ENCODE assay signal across 8 mouse cellular contexts in genomic region chr13:13529115-13529542, GRCm38 (mm10).
DNase-seq lines count a peak whose midpoint lies in the region; ATAC-seq and TF ChIP-seq lines count a peak whose summit lies in the region.
"Had no signal": no experiment of that assay in that cellular context is flagged by ENCODE, and none has a peak within 500 bp of the region (broad histone marks: within the 10 kb centered on the region; RNA-seq: fewer than 3 reads in every experiment).

No protein-coding gene starts in this region.

- no peaks in the 10 kb centered on the region for H3K27me3 ChIP-seq in E14TG2a.4 (ENCODE audit: insufficient read depth, low read length)
- H3K27me3 ChIP-seq in liver, embryonic 13.5 days: no peaks in the 10 kb centered on the region

- H3K27ac ChIP-seq in bone marrow, adult 2 months (ENCODE audit: control insufficient read depth, insufficient read depth, low read depth, low read length, poor library complexity): peak overlapping the region; percentile 92
- no peak overlapping the region for H3K27ac ChIP-seq in liver, embryonic 13.5 days
- H3K27ac ChIP-seq: kidney, postnatal 0 days had no signal

- no peak overlapping the region for H3K9ac ChIP-seq in liver, embryonic 13.5 days

- H3K36me3 ChIP-seq in E14TG2a.4 (ENCODE audit: insufficient read depth, low read length): no peaks in the 10 kb centered on the region
- no peaks in the 10 kb centered on the region for H3K36me3 ChIP-seq in liver, embryonic 13.5 days

- no peak for DNase-seq in liver, embryonic 13.5 days
- DNase-seq in spleen, adult 18-20 months: peak; percentile 32 to 41
- no peak for DNase-seq in gastrocnemius, postnatal 4 days (ENCODE audit: low spot score in 2 of 2)
- DNase-seq in left cerebral cortex, adult 18-20 months (ENCODE audit: low spot score in 2 of 2): no peak
- no peak for DNase-seq in embryo, embryonic 10.5 days (ENCODE audit: low spot score)

- H3K4me1 ChIP-seq in E14TG2a.4 (replicated peaks; ENCODE audit: low read depth, low read length): peaks cover 11% of the 10 kb centered on the region
- H3K4me1 ChIP-seq in bone marrow, adult 2 months (ENCODE audit: control insufficient read depth, insufficient read depth, low read length): peaks cover 17% of the 10 kb centered on the region
- H3K4me1 ChIP-seq in liver, embryonic 13.5 days (replicated peaks): 0 out of 2 replicates have a peak, but pooled peaks cover 2% of the 10 kb centered on the region

- H3K4me3 ChIP-seq in E14TG2a.4 (replicated peaks; ENCODE audit: low read length): peak overlapping the region; percentile 57
- peak overlapping the region; percentile 29 for H3K4me3 ChIP-seq in bone marrow, adult 2 months (replicated peaks; ENCODE audit: control insufficient read depth, low read depth, low read length)
- no peak overlapping the region for H3K4me3 ChIP-seq in liver, embryonic 13.5 days (replicated peaks)

- TF ChIP-seq CTCF in E14TG2a.4 (conservative IDR thresholded peaks at IDR 0.05; ENCODE audit: low read length): no peak
- no peak for TF ChIP-seq CTCF in bone marrow, adult 2 months (IDR thresholded peaks at IDR 0.05; ENCODE audit: control insufficient read depth, insufficient read depth, low read length)

- ATAC-seq in liver, embryonic 13.5 days (ENCODE audit: low read depth): peak; percentile 63

- H3K9me3 ChIP-seq in E14TG2a.4 (ENCODE audit: low read length): no peaks in the 10 kb centered on the region
- H3K9me3 ChIP-seq in liver, embryonic 13.5 days (replicated peaks): no peaks in the 10 kb centered on the region

- no peak overlapping the region for H3K4me2 ChIP-seq in liver, embryonic 13.5 days

- WGBS in bone marrow, adult 2 months: 4% methylated on average over 11 of the region's 11 CpGs
- 20% methylated on average over 11 of the region's 11 CpGs for WGBS in liver, embryonic 13.5 days (ENCODE audit: insufficient replicate concordance)

- TF ChIP-seq POLR2A in bone marrow, adult 2 months (IDR thresholded peaks at IDR 0.05; ENCODE audit: borderline replicate concordance, control insufficient read depth, low read depth, low read length): no peak

Comparison
In these comparisons a context has a peak if more than half of its experiments do, and no peak if none do; other contexts are left out.
1. DNase-seq: peak in spleen, adult 18-20 months (2 of 2); none in liver, embryonic 13.5 days (single experiment), gastrocnemius, postnatal 4 days (0 of 2), left cerebral cortex, adult 18-20 months (0 of 2) and embryo, embryonic 10.5 days (single experiment).